11 mouse cellular contexts compared by ENCODE assay signal in genomic region chr7:102204296-102204857, GRCm38 (mm10).
"Had no signal": no experiment of that assay in that cellular context is flagged by ENCODE, and none has a peak within 500 bp of the region (broad histone marks: within the 10 kb centered on the region; RNA-seq: fewer than 3 reads in every experiment).

No protein-coding gene starts in this region.

- H3K9ac ChIP-seq: kidney, embryonic 15.5 days; neural tube, embryonic 13.5 days had no signal

- H3K4me2 ChIP-seq: kidney, embryonic 15.5 days; neural tube, embryonic 13.5 days had no signal

- H3K4me3 ChIP-seq: kidney, embryonic 15.5 days; limb, embryonic 10.5 days; midbrain, embryonic 10.5 days; neural tube, embryonic 13.5 days had no signal

- DNase-seq: kidney, adult 18-20 months; kidney, postnatal 14 days; lung, adult 18-20 months; right cerebral cortex, postnatal 14 days; thymus, postnatal 4 days had no signal

- H3K27me3 ChIP-seq: kidney, embryonic 15.5 days; neural tube, embryonic 13.5 days had no signal

- H3K9me3 ChIP-seq: kidney, embryonic 15.5 days; limb, embryonic 10.5 days; midbrain, embryonic 10.5 days; neural tube, embryonic 13.5 days had no signal

- H3K27ac ChIP-seq: kidney, embryonic 15.5 days; limb, embryonic 10.5 days; midbrain, embryonic 10.5 days; neural tube, embryonic 13.5 days; stomach, postnatal 0 days had no signal

- ATAC-seq: midbrain, embryonic 16.5 days had no signal
